Mouse (Mus musculus): ENCODE data around the gene Serpina16. TPM values are rescaled to one million over a fixed set of nuclear protein-coding genes. Genes with fewer than 3 reads are reported as not detected.
"Not testable (repeated sequence)": the region's sequence is repeated elsewhere in the genome, so short reads cannot be mapped to it uniquely, and the experiment has no call there.

Serpina16 gene
- total and polyA plus RNA-seq, 2 experiments from 2014 or later, result not detected

- H3K4me2 ChIP-seq (ENCODE audit: low read depth, low read length), result no peak overlapping the region
- TF ChIP-seq CTCF (IDR thresholded peaks at IDR 0.05; ENCODE audit: low read depth), result no peak
- ATAC-seq, result no peak
- H3K36me3 ChIP-seq (ENCODE audit: insufficient read depth, low read length), result no peaks in the 10 kb centered on the region
- H3K9ac ChIP-seq (replicated peaks; ENCODE audit: low read length), result no peak overlapping the region
- H3K4me1 ChIP-seq (ENCODE audit: insufficient read depth, low read length), result peaks cover 2% of the 10 kb centered on the region; the same call in 1 of the 2 replicates
- DNase-seq (ENCODE audit: low spot score), result peak; percentile 31
- no peaks in the 10 kb centered on the region for H3K27me3 ChIP-seq (ENCODE audit: insufficient read depth, low read length)
- no peak overlapping the region for H3K27ac ChIP-seq
- WGBS, result 67% methylated on average over 2 of the region's 2 CpGs
- H3K4me3 ChIP-seq (ENCODE audit: low read length), result no peak overlapping the region
- no peaks in the 10 kb centered on the region for H3K9me3 ChIP-seq (ENCODE audit: low read length)
These were observed 2.8 kb downstream of the Serpina16 start for GRCm38 (mm10) chr12:103673179-103673578.

GRCm38 (mm10) chr12:103671483-103671882, 4.5 kb downstream of the Serpina16 start:
- Histone ChIP-seq H3K4me3 (ENCODE audit: low read length) (no peak overlapping the region), H3K4me2 (ENCODE audit: low read depth, low read length) (no peak overlapping the region), H3K27ac (no peak overlapping the region), H3K9me3 (ENCODE audit: low read length) (no peaks in the 10 kb centered on the region), H3K27me3 (ENCODE audit: insufficient read depth, low read length) (no peaks in the 10 kb centered on the region), H3K9ac (replicated peaks; ENCODE audit: low read length) (no peak overlapping the region), H3K36me3 (ENCODE audit: insufficient read depth, low read length) (no peaks in the 10 kb centered on the region), H3K4me1 (ENCODE audit: insufficient read depth, low read length) (peaks cover 2% of the 10 kb centered on the region; the same call in 1 of the 2 replicates)
- DNase-seq (ENCODE audit: low spot score), result no peak
- WGBS, result 84% methylated on average over 3 of the region's 3 CpGs
- ATAC-seq, result no peak
- TF ChIP-seq CTCF (IDR thresholded peaks at IDR 0.05; ENCODE audit: low read depth), result no peak

- ATAC-seq (no peak), DNase-seq (ENCODE audit: low spot score) (no peak)
- no peaks in the 10 kb centered on the region for H3K27me3 ChIP-seq (ENCODE audit: insufficient read depth, low read length)
- WGBS, result 63% methylated on average over 2 of the region's 2 CpGs
- no peaks in the 10 kb centered on the region for H3K36me3 ChIP-seq (ENCODE audit: insufficient read depth, low read length)
- no peak overlapping the region for H3K9ac ChIP-seq (replicated peaks; ENCODE audit: low read length)
- H3K9me3 ChIP-seq (ENCODE audit: low read length), result no peaks in the 10 kb centered on the region; the same call in 1 of the 2 replicates
- H3K4me1 ChIP-seq (ENCODE audit: insufficient read depth, low read length), result peaks cover 2% of the 10 kb centered on the region; the same call in 1 of the 2 replicates
- no peak overlapping the region for H3K4me2 ChIP-seq (ENCODE audit: low read depth, low read length)
- H3K27ac ChIP-seq, result no peak overlapping the region
- no peak overlapping the region for H3K4me3 ChIP-seq (ENCODE audit: low read length)
- no peak for TF ChIP-seq CTCF (IDR thresholded peaks at IDR 0.05; ENCODE audit: low read depth)
These were observed 5.0 kb downstream of the Serpina16 start for GRCm38 (mm10) chr12:103670964-103671363.

- ATAC-seq, result peak; percentile 73
- WGBS, result 47% methylated on average over 5 of the region's 5 CpGs
- Histone ChIP-seq H3K27me3 (ENCODE audit: insufficient read depth, low read length) (no peaks in the 10 kb centered on the region), H3K27ac (no peak overlapping the region; the same call in 1 of the 2 replicates), H3K9me3 (ENCODE audit: low read length) (no peaks in the 10 kb centered on the region; the same call in 1 of the 2 replicates), H3K36me3 (ENCODE audit: insufficient read depth, low read length) (no peaks in the 10 kb centered on the region), H3K4me2 (ENCODE audit: low read depth, low read length) (no peak overlapping the region), H3K9ac (replicated peaks; ENCODE audit: low read length) (no peak overlapping the region), H3K4me1 (ENCODE audit: insufficient read depth, low read length) (peaks cover 2% of the 10 kb centered on the region; the same call in 1 of the 2 replicates), H3K4me3 (ENCODE audit: low read length) (no peak overlapping the region)
- DNase-seq (ENCODE audit: low spot score), result peak; percentile 82
- no peak for TF ChIP-seq CTCF (IDR thresholded peaks at IDR 0.05; ENCODE audit: low read depth)
These were observed 5.6 kb downstream of the Serpina16 start for GRCm38 (mm10) chr12:103670344-103670743.

GRCm38 (mm10) chr12:103665286-103665685, 10.7 kb downstream of the Serpina16 start:
- Histone ChIP-seq H3K4me3 (ENCODE audit: low read length) (no peak overlapping the region), H3K27me3 (ENCODE audit: insufficient read depth, low read length) (no peaks in the 10 kb centered on the region), H3K27ac (no peak overlapping the region), H3K9ac (replicated peaks; ENCODE audit: low read length) (no peak overlapping the region), H3K4me2 (ENCODE audit: low read depth, low read length) (no peak overlapping the region), H3K4me1 (ENCODE audit: insufficient read depth, low read length) (no peaks in the 10 kb centered on the region), H3K9me3 (ENCODE audit: low read length) (no peaks in the 10 kb centered on the region; the same call in 1 of the 2 replicates), H3K36me3 (ENCODE audit: insufficient read depth, low read length) (no peaks in the 10 kb centered on the region)
- TF ChIP-seq CTCF (IDR thresholded peaks at IDR 0.05; ENCODE audit: low read depth), result no peak
- DNase-seq (ENCODE audit: low spot score) (no peak), ATAC-seq (no peak)
- WGBS, result 90% methylated on average over 3 of the region's 3 CpGs

GRCm38 (mm10) chr12:103662053-103662452, 13.9 kb downstream of the Serpina16 start:
- H3K27ac ChIP-seq; H3K27me3 ChIP-seq (ENCODE audit: insufficient read depth, low read length); H3K4me2 ChIP-seq (ENCODE audit: low read depth, low read length); ATAC-seq; H3K9me3 ChIP-seq (ENCODE audit: low read length); H3K4me1 ChIP-seq (ENCODE audit: insufficient read depth, low read length); H3K9ac ChIP-seq (replicated peaks; ENCODE audit: low read length); H3K4me3 ChIP-seq (ENCODE audit: low read length); H3K36me3 ChIP-seq (ENCODE audit: insufficient read depth, low read length); DNase-seq (ENCODE audit: low spot score): not testable (repeated sequence)

- 81% methylated on average over 5 of the region's 5 CpGs for WGBS
- Histone ChIP-seq H3K27me3 (ENCODE audit: insufficient read depth, low read length) (no peaks in the 10 kb centered on the region), H3K36me3 (ENCODE audit: insufficient read depth, low read length) (no peaks in the 10 kb centered on the region), H3K9ac (replicated peaks; ENCODE audit: low read length) (no peak overlapping the region), H3K9me3 (ENCODE audit: low read length) (no peaks in the 10 kb centered on the region), H3K4me2 (ENCODE audit: low read depth, low read length) (no peak overlapping the region), H3K4me3 (ENCODE audit: low read length) (no peak overlapping the region), H3K4me1 (ENCODE audit: insufficient read depth, low read length) (no peaks in the 10 kb centered on the region), H3K27ac (no peak overlapping the region)
- no peak for DNase-seq (ENCODE audit: low spot score)
- no peak for ATAC-seq
- no peak for TF ChIP-seq CTCF (IDR thresholded peaks at IDR 0.05; ENCODE audit: low read depth)
These were observed 15.9 kb downstream of the Serpina16 start for GRCm38 (mm10) chr12:103660076-103660475.
